Mouse (Mus musculus): ENCODE measurements around the gene Susd1.

DNA sequence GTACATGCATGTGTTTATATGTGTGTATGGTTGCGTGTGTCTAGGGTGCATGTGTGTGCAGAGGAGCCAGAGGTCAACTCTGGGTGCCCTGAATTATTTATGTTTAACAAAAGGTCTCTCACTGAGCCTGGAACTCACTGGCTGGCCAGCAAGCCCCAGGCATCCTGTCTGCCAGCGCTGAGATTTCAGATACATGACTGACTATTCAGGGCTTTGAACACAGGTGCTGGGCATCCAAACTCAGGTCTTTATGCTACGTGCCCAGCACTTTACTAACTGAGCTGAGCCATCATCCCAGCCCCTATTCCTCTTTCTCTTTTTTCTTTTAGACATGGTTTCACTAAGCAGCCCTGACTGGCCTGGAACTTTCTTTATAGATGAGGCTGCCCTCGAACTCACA, 59.8 kb downstream of the Susd1 start:
- TF ChIP-seq CTCF (IDR thresholded peaks at IDR 0.05; ENCODE audit: low read depth, low read length): no peak
- no peak for TF ChIP-seq GATA1 (IDR thresholded peaks at IDR 0.05; ENCODE audit: borderline replicate concordance, low read length)
- TF ChIP-seq TAL1 (conservative IDR thresholded peaks at IDR 0.05; ENCODE audit: low read depth, low read length): no peak
- TF ChIP-seq POLR2AphosphoS5 (IDR thresholded peaks at IDR 0.05; ENCODE audit: insufficient replicate concordance, low read depth, low read length): no peak

Data from G1E (cell line).